Mouse (Mus musculus) left cerebral cortex, adult 2 months (tissue): Measurements from ENCODE around the gene Tada2b. TPM values are rescaled to one million over a fixed set of nuclear protein-coding genes. Genes with fewer than 3 reads are reported as not detected.

Experiments used
- DNase-seq, 2 experiments: peaks; one replicate each; pipeline ENCODE4 v3.0.0; 2021 to 2022; ENCODE audit warnings: low spot score in 2 of 2, mixed read lengths in 1 of 2; ENCODE audit errors: extremely low spot score in 1 of 2
- H3K27ac ChIP-seq: fragments of 200-600 bp; 2 replicates; pipeline ENCODE4 v1.8.1; 2022
- H3K4me3 ChIP-seq: fragments of 200-600 bp; 2 replicates; pipeline ENCODE4 v1.8.1; 2022
- CTCF ChIP-seq: fragments of 200-600 bp; IDR thresholded peaks from 2 replicates; pipeline ENCODE4 v1.8.1; 2022; ENCODE audit warnings: antibody characterized with exemption, mild to moderate bottlenecking, moderate library complexity
- intact Hi-C: fragments of 180-260 bp; cut with DNase I; formaldehyde crosslinking; loops from one replicate; pipeline ENCODE4 v1.15.1; 2025
- total RNA-seq, 2 experiments: library from RNA; stranded (reverse); gene quantifications; 2 replicates each; pipeline ENCODE4 v1.2.3; 2021

Gene Tada2b
- total RNA-seq, 2 experiments from 2014 or later: 30.2 to 31.9 TPM

DNA sequence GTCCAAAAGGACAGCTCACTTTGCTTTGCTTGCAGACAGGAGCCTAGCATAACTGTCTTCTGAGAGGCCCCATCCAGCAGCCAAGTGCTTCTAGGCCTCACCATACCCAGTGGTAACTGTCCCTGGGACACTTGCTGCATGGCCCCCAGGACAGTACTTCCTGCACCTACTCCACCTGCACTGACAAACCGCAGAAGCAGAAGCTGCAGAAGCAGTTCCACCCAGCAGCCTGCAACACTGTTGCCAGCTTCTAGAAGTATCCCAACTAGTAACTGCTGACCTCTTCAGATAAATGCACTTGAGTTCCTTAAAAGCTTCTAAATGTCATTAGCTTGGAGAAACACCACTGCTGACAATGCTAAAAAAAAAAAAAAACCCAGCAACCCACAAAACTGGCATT lies 31.0 kb upstream of the Tada2b start:
- DNase-seq: no peak
- peak overlapping the region; percentile 19; the same call in 1 of the 2 replicates for H3K27ac ChIP-seq
- no peak for TF ChIP-seq CTCF
- intact Hi-C loops: no loop called here
- no peak overlapping the region for H3K4me3 ChIP-seq

DNA sequence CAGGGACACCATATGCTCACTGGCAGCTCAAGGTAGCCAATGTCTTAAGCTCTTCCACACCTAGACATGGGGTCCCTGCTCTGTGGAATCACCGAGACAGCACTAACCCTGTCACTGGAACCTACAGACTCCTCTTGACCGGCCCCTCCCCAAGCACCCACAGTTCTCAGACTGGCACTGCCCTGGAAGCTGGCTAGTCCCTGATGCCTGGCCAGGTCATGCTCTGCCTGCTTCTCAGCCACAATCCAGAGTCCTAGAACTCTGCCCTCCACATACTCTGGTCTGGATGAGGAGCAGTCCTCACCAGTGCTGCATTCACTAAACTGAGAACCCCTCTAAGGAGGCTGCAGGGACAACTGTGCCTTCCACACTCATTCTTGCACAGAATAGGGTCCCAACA lies 26.9 kb upstream of the Tada2b start:
- intact Hi-C loops: no loop called here
- H3K4me3 ChIP-seq: no peak overlapping the region
- TF ChIP-seq CTCF: no peak
- H3K27ac ChIP-seq: no peak overlapping the region
- DNase-seq: no peak

GRCm38 (mm10) chr5:36508351-36508750 lies 24.3 kb upstream of the Tada2b start:
- Histone ChIP-seq H3K27ac (no peak overlapping the region), H3K4me3 (no peak overlapping the region)
- no peak for DNase-seq
- no peak for TF ChIP-seq CTCF
- intact Hi-C loops: no loop called here

GRCm38 (mm10) chr5:36505643-36506042 lies 21.6 kb upstream of the Tada2b start:
- Histone ChIP-seq H3K27ac (no peak overlapping the region), H3K4me3 (no peak overlapping the region)
- TF ChIP-seq CTCF: no peak
- no peak for DNase-seq
- intact Hi-C loops: no loop called here

DNA sequence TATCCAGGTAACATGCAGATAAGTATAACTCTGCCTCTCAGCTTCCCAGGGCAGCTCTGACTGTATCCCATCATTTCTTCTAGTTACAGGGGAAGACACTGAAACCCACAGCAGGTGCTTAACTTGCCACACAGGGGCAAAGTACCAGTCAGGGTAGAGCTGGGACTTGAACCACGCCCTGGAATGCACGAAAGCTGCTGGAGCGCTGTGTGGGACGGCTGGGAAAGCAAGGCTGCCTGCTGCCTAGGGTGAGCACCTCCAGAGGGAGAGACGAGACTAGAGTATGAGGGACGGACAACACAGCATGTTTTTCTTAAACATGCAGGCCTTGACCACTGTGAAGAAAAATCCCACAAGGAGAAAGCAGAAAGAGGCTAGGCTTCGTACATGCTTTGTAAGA lies 21.1 kb upstream of the Tada2b start:
- DNase-seq: no peak
- intact Hi-C loops: no loop called here
- no peak overlapping the region for H3K4me3 ChIP-seq
- no peak for TF ChIP-seq CTCF
- H3K27ac ChIP-seq: no peak overlapping the region

DNA sequence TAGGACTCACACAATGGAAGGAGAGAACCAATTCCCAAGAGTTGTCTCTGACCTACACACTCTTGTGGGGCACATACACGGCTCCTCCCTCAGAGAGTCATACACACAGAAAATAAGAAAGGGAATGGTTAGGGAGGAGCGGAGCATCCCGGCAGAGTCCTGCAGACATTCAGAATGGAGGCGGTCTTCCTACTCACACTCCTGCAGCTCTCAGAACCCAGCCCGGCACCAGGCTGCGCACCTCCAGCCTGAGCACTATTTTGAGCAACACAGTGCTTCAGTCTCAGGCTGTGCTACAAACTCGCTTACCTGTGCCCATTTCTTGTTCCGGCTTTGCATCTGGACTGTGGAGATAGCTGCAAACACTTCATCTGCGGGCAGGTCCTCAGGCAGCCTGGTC lies 10.6 kb upstream of the Tada2b start:
- no peak overlapping the region for H3K4me3 ChIP-seq
- no peak for TF ChIP-seq CTCF
- no peak overlapping the region for H3K27ac ChIP-seq
- DNase-seq: no peak
- intact Hi-C loops: no loop called here

GRCm38 (mm10) chr5:36493919-36494318 lies 9.8 kb upstream of the Tada2b start:
- TF ChIP-seq CTCF: no peak
- intact Hi-C loops: no loop called here
- DNase-seq: no peak
- Histone ChIP-seq H3K27ac (peak overlapping the region; percentile 33), H3K4me3 (no peak overlapping the region)

GRCm38 (mm10) chr5:36489225-36489624 lies 5.1 kb upstream of the Tada2b start:
- intact Hi-C loops: no loop called here

DNA sequence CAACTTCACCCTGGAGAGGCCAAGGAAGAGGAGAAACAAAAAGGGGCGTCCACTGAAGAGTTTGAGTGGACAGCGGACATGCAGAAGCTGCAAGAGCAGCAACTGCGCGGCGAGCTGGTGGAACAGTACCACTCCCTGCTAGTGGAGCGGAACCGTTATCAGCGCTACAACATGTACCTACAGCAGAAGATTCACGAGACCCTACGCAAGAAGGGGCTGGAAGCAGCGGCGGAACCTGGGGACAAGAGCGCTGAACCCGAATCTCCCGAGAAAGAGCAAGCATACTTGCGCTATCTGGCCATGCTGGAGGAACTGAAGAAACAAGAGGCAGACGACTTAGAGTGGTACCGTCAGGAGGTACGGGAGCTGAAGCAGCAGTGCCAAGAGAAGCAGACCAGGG lies 1.2 kb upstream of the Tada2b start:
- TF ChIP-seq CTCF: no peak
- Histone ChIP-seq H3K4me3 (no peak overlapping the region), H3K27ac (no peak overlapping the region)
- DNase-seq: no peak
- intact Hi-C loops: no loop called here

More at GRCm38 (mm10) chr5:36489225-36489624, 5.1 kb upstream of the Tada2b start:
- TF ChIP-seq CTCF: peak; percentile 56
- no peak overlapping the region for H3K4me3 ChIP-seq
- no peak for DNase-seq
- no peak overlapping the region for H3K27ac ChIP-seq

GRCm38 (mm10) chr5:36483203-36484101 lies 633 bp downstream of the Tada2b start:
- intact Hi-C loops: loop anchor here (5.0 kb wide), 2 partner anchors 99 to 259 kb away; no protein-coding TSS in a partner anchor
- peak overlapping the region; percentile 92 for H3K27ac ChIP-seq
- no peak for TF ChIP-seq CTCF
- peak overlapping the region; percentile 97 for H3K4me3 ChIP-seq
- DNase-seq: peak; percentile 39 to 43

- TF ChIP-seq CTCF: peak; percentile 17; the same call in 1 of the 2 replicates
- Histone ChIP-seq H3K4me3 (no peak overlapping the region), H3K27ac (no peak overlapping the region)
- no peak for DNase-seq
- intact Hi-C loops: loop anchor here (5.0 kb wide), 2 partner anchors 101 to 261 kb away; no protein-coding TSS in a partner anchor
These were observed 3.0 kb downstream of the Tada2b start for GRCm38 (mm10) chr5:36481114-36481513.

DNA sequence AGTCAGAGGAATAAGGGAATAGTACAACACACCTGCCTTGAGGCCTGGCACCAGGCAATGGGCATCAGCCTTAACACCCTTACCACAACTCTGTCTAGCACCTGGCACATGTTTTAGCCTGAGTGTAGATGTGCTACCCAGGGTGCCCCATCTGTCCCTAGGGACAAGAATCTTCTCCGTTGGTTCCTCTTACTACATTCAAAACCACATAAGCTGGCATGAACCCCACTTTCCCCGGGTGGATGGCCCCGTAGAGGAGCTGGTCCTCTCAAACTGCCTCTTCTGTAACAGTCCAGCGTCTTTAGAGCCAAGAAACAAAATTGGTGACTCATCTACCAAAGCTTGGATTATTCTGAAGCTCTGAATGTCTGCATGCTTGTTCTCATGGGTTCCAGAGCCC lies 3.7 kb downstream of the Tada2b start:
- no peak for DNase-seq
- intact Hi-C loops: loop anchor here (5.0 kb wide), 2 partner anchors 102 to 262 kb away; no protein-coding TSS in a partner anchor
- TF ChIP-seq CTCF: no peak
- H3K27ac ChIP-seq: no peak overlapping the region
- no peak overlapping the region for H3K4me3 ChIP-seq

DNA sequence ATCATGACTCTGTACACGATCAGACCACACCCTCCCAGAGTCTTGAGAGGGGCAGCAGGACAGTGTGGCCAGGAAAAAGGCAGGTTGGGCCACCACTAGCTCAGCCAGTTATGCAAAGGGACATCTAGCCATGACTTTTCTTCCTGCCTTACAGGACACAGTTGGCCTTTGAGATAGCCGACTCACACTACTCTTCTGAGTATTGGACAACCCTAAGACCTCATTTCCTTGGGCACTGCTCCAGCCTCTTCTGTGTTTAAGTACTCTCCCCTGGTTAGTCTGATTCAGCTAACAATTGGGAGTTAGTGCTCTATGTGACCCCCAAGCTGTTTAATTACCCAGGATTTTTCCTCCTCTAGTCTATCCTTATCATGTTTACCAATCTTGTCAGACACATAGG lies 4.3 kb downstream of the Tada2b start:
- intact Hi-C loops: loop anchor here (5.0 kb wide), 2 partner anchors 103 to 263 kb away; no protein-coding TSS in a partner anchor
- no peak for TF ChIP-seq CTCF
- no peak overlapping the region for H3K27ac ChIP-seq
- DNase-seq: no peak
- H3K4me3 ChIP-seq: no peak overlapping the region
